Mouse (Mus musculus): ENCODE data around the gene Cdip1. TPM values are rescaled to one million over a fixed set of nuclear protein-coding genes. Genes with fewer than 3 reads are reported as not detected.
A peak's percentile ranks its signal among the peaks of the same experiment; 100 is the strongest.
"Not testable (repeated sequence)": the region's sequence is repeated elsewhere in the genome, so short reads cannot be mapped to it uniquely, and the experiment has no call there.

Cdip1 gene
- polyA plus RNA-seq, 1 experiment from 2014 or later, result 104 TPM

GRCm38 (mm10) chr16:4824466-4824865, 34.4 kb upstream of the Cdip1 start:
- not testable (repeated sequence) for ATAC-seq (ENCODE audit: insufficient read depth, low FRiP score, low TSS enrichment)

DNA sequence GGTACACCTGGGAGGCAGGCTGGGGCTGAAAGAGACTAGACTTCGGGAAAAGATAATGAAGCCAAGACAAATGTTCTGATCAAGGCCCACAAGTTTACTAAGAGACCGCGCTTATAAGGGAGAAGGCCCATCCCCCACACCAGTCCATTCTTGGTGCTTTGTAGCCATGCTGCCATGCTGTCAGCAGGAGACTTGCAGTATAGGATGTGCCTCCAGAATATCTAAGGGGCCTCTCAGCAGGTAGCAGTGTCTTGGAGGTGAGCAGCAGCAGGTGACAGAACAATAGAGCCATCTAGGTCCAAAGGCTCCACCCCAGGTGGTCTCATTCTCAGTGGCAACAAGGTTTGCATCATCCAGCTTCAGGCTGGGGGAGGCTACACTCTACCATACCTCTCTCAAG, 28.3 kb upstream of the Cdip1 start:
- 86% methylated on average over 3 of the region's 3 CpGs for WGBS
- Histone ChIP-seq H3K4me1 (ENCODE audit: control insufficient read depth, insufficient read depth, low read length) (no peaks in the 10 kb centered on the region), H3K27me3 (ENCODE audit: control insufficient read depth, insufficient read depth, low read length) (no peaks in the 10 kb centered on the region), H3K36me3 (ENCODE audit: control insufficient read depth, insufficient read depth, low read length) (no peaks in the 10 kb centered on the region), H3K27ac (ENCODE audit: low read depth, low read length) (no peak overlapping the region), H3K9ac (ENCODE audit: low read length) (no peak overlapping the region), H3K4me2 (ENCODE audit: low read depth) (no peak overlapping the region), H3K4me3 (ENCODE audit: low read depth, low read length) (no peak overlapping the region), H3K9me3 (ENCODE audit: control insufficient read depth, low read length) (no peaks in the 10 kb centered on the region)
- ATAC-seq (ENCODE audit: insufficient read depth, low FRiP score, low TSS enrichment) (no peak), DNase-seq (ENCODE audit: low spot score) (no peak)

More at GRCm38 (mm10) chr16:4824466-4824865, 34.4 kb upstream of the Cdip1 start:
- DNase-seq (ENCODE audit: low spot score); H3K4me1 ChIP-seq (ENCODE audit: control insufficient read depth, insufficient read depth, low read length); H3K27me3 ChIP-seq (ENCODE audit: control insufficient read depth, insufficient read depth, low read length); H3K9me3 ChIP-seq (ENCODE audit: control insufficient read depth, low read length); H3K36me3 ChIP-seq (ENCODE audit: control insufficient read depth, insufficient read depth, low read length); H3K27ac ChIP-seq (ENCODE audit: low read depth, low read length); H3K4me2 ChIP-seq (ENCODE audit: low read depth); H3K9ac ChIP-seq (ENCODE audit: low read length); H3K4me3 ChIP-seq (ENCODE audit: low read depth, low read length): not testable (repeated sequence)
- 88% methylated on average over 5 of the region's 5 CpGs for WGBS

GRCm38 (mm10) chr16:4796631-4797030, 6.5 kb upstream of the Cdip1 start:
- no peak for ATAC-seq (ENCODE audit: insufficient read depth, low FRiP score, low TSS enrichment)
- H3K36me3 ChIP-seq (ENCODE audit: control insufficient read depth, insufficient read depth, low read length), result no peaks in the 10 kb centered on the region
- H3K4me1 ChIP-seq (ENCODE audit: control insufficient read depth, insufficient read depth, low read length), result no peaks in the 10 kb centered on the region
- no peak overlapping the region for H3K4me2 ChIP-seq (ENCODE audit: low read depth)
- no peak for DNase-seq (ENCODE audit: low spot score)
- no peaks in the 10 kb centered on the region for H3K9me3 ChIP-seq (ENCODE audit: control insufficient read depth, low read length)
- H3K27ac ChIP-seq (ENCODE audit: low read depth, low read length), result no peak overlapping the region
- 80% methylated on average over 4 of the region's 4 CpGs for WGBS
- no peaks in the 10 kb centered on the region for H3K27me3 ChIP-seq (ENCODE audit: control insufficient read depth, insufficient read depth, low read length)
- no peak overlapping the region for H3K9ac ChIP-seq (ENCODE audit: low read length)
- H3K4me3 ChIP-seq (ENCODE audit: low read depth, low read length), result no peak overlapping the region

- no peak for ATAC-seq (ENCODE audit: insufficient read depth, low FRiP score, low TSS enrichment)
- Histone ChIP-seq H3K36me3 (ENCODE audit: control insufficient read depth, insufficient read depth, low read length) (no peaks in the 10 kb centered on the region), H3K4me3 (ENCODE audit: low read depth, low read length) (no peak overlapping the region), H3K27me3 (ENCODE audit: control insufficient read depth, insufficient read depth, low read length) (no peaks in the 10 kb centered on the region), H3K27ac (ENCODE audit: low read depth, low read length) (no peak overlapping the region), H3K9me3 (ENCODE audit: control insufficient read depth, low read length) (no peaks in the 10 kb centered on the region), H3K9ac (ENCODE audit: low read length) (no peak overlapping the region), H3K4me2 (ENCODE audit: low read depth) (no peak overlapping the region), H3K4me1 (ENCODE audit: control insufficient read depth, insufficient read depth, low read length) (peaks cover 19% of the 10 kb centered on the region)
- DNase-seq (ENCODE audit: low spot score), result no peak
- WGBS, result 72% methylated on average over 2 of the region's 2 CpGs
Measured at GRCm38 (mm10) chr16:4791332-4791731, 1.2 kb upstream of the Cdip1 start.

GRCm38 (mm10) chr16:4789311-4789768, 752 bp downstream of the Cdip1 start:
- ATAC-seq (ENCODE audit: insufficient read depth, low FRiP score, low TSS enrichment) (peak; percentile 54), DNase-seq (ENCODE audit: low spot score) (no peak)
- Histone ChIP-seq H3K27me3 (ENCODE audit: control insufficient read depth, insufficient read depth, low read length) (no peaks in the 10 kb centered on the region), H3K4me3 (ENCODE audit: low read depth, low read length) (peak overlapping the region; percentile 76), H3K9me3 (ENCODE audit: control insufficient read depth, low read length) (no peaks in the 10 kb centered on the region), H3K4me1 (ENCODE audit: control insufficient read depth, insufficient read depth, low read length) (peaks cover 21% of the 10 kb centered on the region), H3K27ac (ENCODE audit: low read depth, low read length) (peak overlapping the region; percentile 92; the same call in 1 of the 2 replicates), H3K9ac (ENCODE audit: low read length) (peak overlapping the region; percentile 79), H3K36me3 (ENCODE audit: control insufficient read depth, insufficient read depth, low read length) (no peaks in the 10 kb centered on the region), H3K4me2 (ENCODE audit: low read depth) (peak overlapping the region; percentile 90)
- under 1% methylated on average over 29 of the region's 29 CpGs for WGBS

- Histone ChIP-seq H3K4me1 (ENCODE audit: control insufficient read depth, insufficient read depth, low read length) (peaks cover 21% of the 10 kb centered on the region), H3K9ac (ENCODE audit: low read length) (no peak overlapping the region), H3K4me2 (ENCODE audit: low read depth) (peak overlapping the region; percentile 0; the same call in 1 of the 2 replicates), H3K27ac (ENCODE audit: low read depth, low read length) (no peak overlapping the region), H3K27me3 (ENCODE audit: control insufficient read depth, insufficient read depth, low read length) (no peaks in the 10 kb centered on the region), H3K9me3 (ENCODE audit: control insufficient read depth, low read length) (no peaks in the 10 kb centered on the region), H3K36me3 (ENCODE audit: control insufficient read depth, insufficient read depth, low read length) (no peaks in the 10 kb centered on the region), H3K4me3 (ENCODE audit: low read depth, low read length) (no peak overlapping the region)
- ATAC-seq (ENCODE audit: insufficient read depth, low FRiP score, low TSS enrichment), result no peak
- DNase-seq (ENCODE audit: low spot score), result no peak
Measured at GRCm38 (mm10) chr16:4788176-4788575, 1.9 kb downstream of the Cdip1 start.

DNA sequence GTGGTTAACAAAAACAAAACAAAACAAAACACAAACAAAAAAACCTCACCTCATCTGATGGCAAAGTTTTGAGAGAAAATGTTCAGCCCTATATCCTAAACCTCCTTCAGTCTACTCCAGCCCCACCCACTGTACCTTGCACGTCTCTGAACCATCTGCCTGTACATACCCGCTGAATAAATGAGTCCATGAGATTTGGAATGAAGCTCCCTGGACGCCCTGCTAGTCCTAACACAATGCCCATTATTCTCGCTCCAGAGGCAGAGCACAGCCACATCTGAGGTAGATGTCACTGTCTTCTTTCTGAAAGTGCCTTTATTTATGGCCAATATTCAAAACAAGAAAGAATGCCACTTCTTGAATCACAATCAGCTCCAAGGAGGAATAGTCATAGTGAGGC, 4.4 kb downstream of the Cdip1 start:
- H3K4me2 ChIP-seq (ENCODE audit: low read depth), result no peak overlapping the region
- H3K9ac ChIP-seq (ENCODE audit: low read length), result no peak overlapping the region
- 38% methylated on average over 4 of the region's 4 CpGs for WGBS
- no peak overlapping the region for H3K4me3 ChIP-seq (ENCODE audit: low read depth, low read length)
- H3K27ac ChIP-seq (ENCODE audit: low read depth, low read length), result no peak overlapping the region
- ATAC-seq (ENCODE audit: insufficient read depth, low FRiP score, low TSS enrichment), result no peak
- no peaks in the 10 kb centered on the region for H3K36me3 ChIP-seq (ENCODE audit: control insufficient read depth, insufficient read depth, low read length)
- DNase-seq (ENCODE audit: low spot score), result no peak
- peaks cover 21% of the 10 kb centered on the region for H3K4me1 ChIP-seq (ENCODE audit: control insufficient read depth, insufficient read depth, low read length)
- H3K27me3 ChIP-seq (ENCODE audit: control insufficient read depth, insufficient read depth, low read length), result no peaks in the 10 kb centered on the region
- H3K9me3 ChIP-seq (ENCODE audit: control insufficient read depth, low read length), result no peaks in the 10 kb centered on the region

GRCm38 (mm10) chr16:4782515-4782914, 7.6 kb downstream of the Cdip1 start:
- Histone ChIP-seq H3K27me3 (ENCODE audit: control insufficient read depth, insufficient read depth, low read length) (no peaks in the 10 kb centered on the region), H3K4me1 (ENCODE audit: control insufficient read depth, insufficient read depth, low read length) (peaks cover 7% of the 10 kb centered on the region), H3K36me3 (ENCODE audit: control insufficient read depth, insufficient read depth, low read length) (no peaks in the 10 kb centered on the region; the same call in 1 of the 2 replicates), H3K4me2 (ENCODE audit: low read depth) (no peak overlapping the region), H3K9ac (ENCODE audit: low read length) (no peak overlapping the region), H3K9me3 (ENCODE audit: control insufficient read depth, low read length) (no peaks in the 10 kb centered on the region), H3K4me3 (ENCODE audit: low read depth, low read length) (no peak overlapping the region), H3K27ac (ENCODE audit: low read depth, low read length) (no peak overlapping the region)
- DNase-seq (ENCODE audit: low spot score) (no peak), ATAC-seq (ENCODE audit: insufficient read depth, low FRiP score, low TSS enrichment) (no peak)

DNA sequence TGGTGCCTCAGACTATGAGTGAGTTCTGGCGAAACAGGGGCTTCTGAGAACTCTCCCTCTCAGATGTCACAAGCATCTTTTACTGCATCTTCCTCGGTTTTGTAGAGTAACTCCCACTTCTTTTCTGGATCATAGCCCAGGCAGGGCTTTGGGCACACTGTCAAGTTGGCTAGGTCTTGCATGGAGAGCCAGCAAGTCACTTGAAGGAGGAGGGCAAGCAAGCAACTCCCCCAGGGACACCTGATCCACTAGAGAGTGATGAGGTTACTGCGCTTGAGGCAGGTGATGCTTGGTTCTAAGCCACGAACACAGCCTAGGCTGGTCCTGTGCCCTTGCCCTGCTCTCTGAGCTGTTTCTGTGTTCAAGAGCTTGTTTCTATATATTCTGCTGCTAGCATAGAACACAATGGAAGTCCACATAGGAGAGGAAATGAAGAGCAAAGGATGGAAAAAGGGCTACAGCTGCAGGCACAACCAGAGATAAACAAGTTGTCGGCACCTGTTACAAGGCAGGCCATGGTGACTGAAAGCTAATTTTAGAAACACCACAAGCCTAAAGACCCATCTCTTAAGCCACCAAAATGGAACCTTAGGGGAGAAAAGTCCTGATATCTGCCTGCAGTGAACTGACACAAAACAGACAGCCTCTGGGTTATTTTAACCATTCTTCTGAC, 8.4 kb downstream of the Cdip1 start:
- Histone ChIP-seq H3K4me1 (ENCODE audit: control insufficient read depth, insufficient read depth, low read length) (peaks cover 5% of the 10 kb centered on the region), H3K27ac (ENCODE audit: low read depth, low read length) (no peak overlapping the region), H3K36me3 (ENCODE audit: control insufficient read depth, insufficient read depth, low read length) (no peaks in the 10 kb centered on the region; the same call in 1 of the 2 replicates), H3K27me3 (ENCODE audit: control insufficient read depth, insufficient read depth, low read length) (no peaks in the 10 kb centered on the region), H3K9me3 (ENCODE audit: control insufficient read depth, low read length) (no peaks in the 10 kb centered on the region), H3K4me2 (ENCODE audit: low read depth) (no peak overlapping the region), H3K9ac (ENCODE audit: low read length) (no peak overlapping the region), H3K4me3 (ENCODE audit: low read depth, low read length) (no peak overlapping the region)
- ATAC-seq (ENCODE audit: insufficient read depth, low FRiP score, low TSS enrichment), result no peak
- WGBS, result 90% methylated on average over 5 of the region's 5 CpGs
- no peak for DNase-seq (ENCODE audit: low spot score)

Data from neural tube, embryonic 11.5 days (tissue).